Mouse (Mus musculus): ENCODE results near the gene Samd4b.

DNA sequence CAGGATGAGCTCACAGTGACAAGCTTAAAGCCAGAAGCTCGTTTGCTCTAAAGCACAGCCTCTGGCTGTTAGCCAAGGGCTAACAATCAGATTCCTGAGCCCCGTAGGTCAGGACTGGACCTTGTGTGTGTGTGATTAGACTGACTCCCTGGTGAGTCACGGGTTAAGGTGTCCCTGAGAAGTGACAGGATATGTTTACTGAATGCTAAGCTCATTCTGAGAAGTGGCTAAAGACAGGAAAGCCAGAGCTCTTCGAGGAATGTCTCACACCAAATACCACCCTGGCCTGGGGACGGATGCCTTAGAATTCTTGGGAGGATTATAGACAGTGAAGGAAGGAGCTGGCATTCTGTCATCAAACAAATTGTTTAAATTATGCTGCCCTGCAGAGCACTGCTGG lies 240.0 kb downstream of the Samd4b start:
- TF ChIP-seq ZNF384 (IDR thresholded peaks at IDR 0.05; ENCODE audit: low read depth, low read length) (no peak), ZC3H11A (IDR thresholded peaks at IDR 0.05; ENCODE audit: borderline replicate concordance, low read depth, low read length) (no peak)
